Mouse (Mus musculus) hindlimb bud, embryonic 11.5 days (tissue): ENCODE measurements at regions not wholly inside any gene's neighbourhood (a gene's known extent, or its start where the extent isn't known, plus 50 kb on each side); places are given as distances from the start of the nearest gene placed in this dataset.
A peak's percentile ranks its signal among the peaks of the same experiment; 100 is the strongest.

Experiments
- DNase-seq: peaks from one replicate; pipeline ENCODE4 v3.0.0-alpha.2; 2012; ENCODE audit warnings: low read depth, low spot score; ENCODE audit errors: extremely low spot score

DNA sequence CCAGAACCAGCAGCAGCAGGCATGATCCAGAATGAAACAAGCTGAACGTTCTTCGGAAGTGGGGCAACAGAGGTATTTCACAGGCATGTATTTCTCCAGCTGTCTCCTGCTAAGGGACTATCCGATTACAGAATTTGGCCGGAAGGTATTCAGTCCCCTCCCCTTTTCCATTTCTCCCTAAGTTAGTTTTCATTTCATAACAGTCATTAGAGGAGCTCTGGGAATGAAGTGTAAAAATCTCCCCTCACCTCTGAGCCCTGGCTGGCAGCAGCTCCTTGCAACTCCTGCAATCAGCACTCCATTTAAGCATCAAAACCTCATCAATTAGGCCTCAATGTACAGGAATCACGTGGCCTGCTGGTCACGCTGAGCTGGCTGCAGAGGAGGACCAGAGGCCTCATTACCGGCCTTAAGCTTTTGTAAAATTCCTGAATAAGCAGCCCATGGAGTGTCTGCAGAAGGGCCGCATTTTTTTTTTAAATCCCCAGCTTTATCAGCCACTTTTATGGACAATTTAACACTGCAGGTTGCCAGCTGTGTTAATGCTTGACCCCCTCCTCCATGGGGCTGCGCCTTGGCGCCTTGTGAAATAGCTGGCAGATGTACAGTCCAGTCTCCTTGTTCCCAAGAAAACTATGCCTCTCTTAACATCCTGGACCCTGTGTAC, 456.1 kb upstream of the Kirrel3 start:
- peak; percentile 58 for DNase-seq

- no peak for DNase-seq
Observed at GRCm38 (mm10) chr9:34054435-34054834, 431.3 kb upstream of the Kirrel3 start.
